Comparison of ENCODE assay signal across 14 mouse cellular contexts in genomic region chr7:75553667-75554045, GRCm38 (mm10).
A peak's percentile ranks its signal among the peaks of the same experiment; 100 is the strongest.
DNase-seq lines count a peak whose midpoint lies in the region; ATAC-seq and TF ChIP-seq lines count a peak whose summit lies in the region.
"Had no signal": no experiment of that assay in that cellular context is flagged by ENCODE, and none has a peak within 500 bp of the region (broad histone marks: within the 10 kb centered on the region; RNA-seq: fewer than 3 reads in every experiment).

No protein-coding gene starts in this region.

- DNase-seq in heart, postnatal 4 days: no peak
- DNase-seq in thymus, postnatal 0 days (ENCODE audit: low spot score): peak; percentile 31
- DNase-seq in thymus, adult 2 months: no peak
- no peak for DNase-seq in liver, postnatal 0 days
- no peak for DNase-seq in hindbrain, embryonic 11.5 days (ENCODE audit: low spot score)
- no peak for DNase-seq in left cerebral cortex, adult 9 months (ENCODE audit: low spot score in 2 of 2)
- DNase-seq in neural tube, embryonic 10.5 days (ENCODE audit: extremely low spot score, low spot score): no peak
- DNase-seq: cerebellum, adult 2 months; gastrocnemius, postnatal 36 days; layer of hippocampus, postnatal 36 days had no signal

- H3K27ac ChIP-seq in heart, embryonic 16.5 days (ENCODE audit: low read length): peak overlapping the region; percentile 14
- H3K27ac ChIP-seq in thymus, adult 2 months (ENCODE audit: control insufficient read depth, insufficient read depth, low read length): no peak overlapping the region
- H3K27ac ChIP-seq in liver, postnatal 0 days (ENCODE audit: low read depth): no peak overlapping the region
- H3K27ac ChIP-seq in hindbrain, embryonic 11.5 days (ENCODE audit: low read depth, low read length): no peak overlapping the region
- H3K27ac ChIP-seq: midbrain, embryonic 10.5 days had no signal

- TF ChIP-seq EP300 in liver, postnatal 0 days (IDR thresholded peaks at IDR 0.05; ENCODE audit: low read depth): no peak

- peaks cover 44% of the 10 kb centered on the region for H3K4me1 ChIP-seq in heart, embryonic 16.5 days (ENCODE audit: control insufficient read depth, insufficient read depth, low read length)
- H3K4me1 ChIP-seq in thymus, adult 2 months (replicated peaks; ENCODE audit: control insufficient read depth, insufficient read depth, low read length): peaks cover 2% of the 10 kb centered on the region; the same call in 1 of the 2 replicates
- peaks cover 9% of the 10 kb centered on the region; the same call in 1 of the 2 replicates for H3K4me1 ChIP-seq in liver, postnatal 0 days (ENCODE audit: insufficient read depth)
- H3K4me1 ChIP-seq in hindbrain, embryonic 11.5 days (replicated peaks; ENCODE audit: control insufficient read depth, insufficient read depth, low read length): no peaks in the 10 kb centered on the region

- no peak for TF ChIP-seq POLR2A in thymus, adult 2 months (IDR thresholded peaks at IDR 0.05; ENCODE audit: control insufficient read depth, extremely low read depth, insufficient read depth, low read length, poor library complexity)

- no peak overlapping the region for H3K4me2 ChIP-seq in heart, embryonic 16.5 days (ENCODE audit: low read depth, low read length)
- H3K4me2 ChIP-seq in liver, postnatal 0 days (ENCODE audit: low read depth, low read length): no peak overlapping the region
- H3K4me2 ChIP-seq in hindbrain, embryonic 11.5 days (replicated peaks; ENCODE audit: low read depth, low read length): no peak overlapping the region

- H3K9me3 ChIP-seq in heart, embryonic 16.5 days (replicated peaks; ENCODE audit: control insufficient read depth, low read length): no peaks in the 10 kb centered on the region
- no peaks in the 10 kb centered on the region for H3K9me3 ChIP-seq in liver, postnatal 0 days (ENCODE audit: low read length)
- H3K9me3 ChIP-seq in hindbrain, embryonic 11.5 days (ENCODE audit: control insufficient read depth, low read length): no peaks in the 10 kb centered on the region
- H3K9me3 ChIP-seq: midbrain, embryonic 10.5 days had no signal

- no peak overlapping the region for H3K4me3 ChIP-seq in heart, embryonic 16.5 days (ENCODE audit: low read length)
- H3K4me3 ChIP-seq in thymus, adult 2 months (ENCODE audit: control insufficient read depth, insufficient read depth, low read length): no peak overlapping the region
- no peak overlapping the region for H3K4me3 ChIP-seq in liver, postnatal 0 days (ENCODE audit: low read depth, low read length)
- no peak overlapping the region for H3K4me3 ChIP-seq in hindbrain, embryonic 11.5 days (ENCODE audit: low read depth, low read length)
- H3K4me3 ChIP-seq: erythroblast, embryonic 14.5 days; midbrain, embryonic 10.5 days had no signal

- no peak for TF ChIP-seq CTCF in thymus, adult 2 months (IDR thresholded peaks at IDR 0.05; ENCODE audit: borderline replicate concordance, control insufficient read depth, extremely low read depth, insufficient read depth, low read length, poor library complexity)
- peak; percentile 63 for TF ChIP-seq CTCF in liver, postnatal 0 days (IDR thresholded peaks at IDR 0.05; ENCODE audit: low read depth)

- no peaks in the 10 kb centered on the region for H3K36me3 ChIP-seq in heart, embryonic 16.5 days (ENCODE audit: control insufficient read depth, insufficient read depth)
- H3K36me3 ChIP-seq in thymus, adult 2 months (ENCODE audit: control insufficient read depth, insufficient read depth, low read length): no peaks in the 10 kb centered on the region
- no peaks in the 10 kb centered on the region for H3K36me3 ChIP-seq in liver, postnatal 0 days (replicated peaks; ENCODE audit: insufficient read depth, low read length)
- H3K36me3 ChIP-seq in hindbrain, embryonic 11.5 days (ENCODE audit: control insufficient read depth, insufficient read depth, low read length): no peaks in the 10 kb centered on the region
- H3K36me3 ChIP-seq: midbrain, embryonic 10.5 days had no signal

- no peaks in the 10 kb centered on the region for H3K27me3 ChIP-seq in heart, embryonic 16.5 days (ENCODE audit: control insufficient read depth, insufficient read depth, low read length)
- no peaks in the 10 kb centered on the region for H3K27me3 ChIP-seq in thymus, adult 2 months (ENCODE audit: control insufficient read depth, insufficient read depth, low read length)
- no peaks in the 10 kb centered on the region for H3K27me3 ChIP-seq in liver, postnatal 0 days (ENCODE audit: insufficient read depth, low read length)
- H3K27me3 ChIP-seq in hindbrain, embryonic 11.5 days (ENCODE audit: control insufficient read depth, insufficient read depth, low read length): no peaks in the 10 kb centered on the region

- no peak for ATAC-seq in heart, embryonic 16.5 days (replicated peaks; ENCODE audit: extremely low read depth, insufficient read depth, low FRiP score)
- ATAC-seq in liver, postnatal 0 days: no peak
- no peak for ATAC-seq in hindbrain, embryonic 11.5 days (ENCODE audit: low FRiP score)
- ATAC-seq: CD4-positive, CD25-positive, alpha-beta regulatory T cell, adult 4 months had no signal

- H3K9ac ChIP-seq in heart, embryonic 16.5 days (ENCODE audit: low read length): no peak overlapping the region
- H3K9ac ChIP-seq in liver, postnatal 0 days (replicated peaks): no peak overlapping the region
- H3K9ac ChIP-seq in hindbrain, embryonic 11.5 days (ENCODE audit: low read depth, low read length): no peak overlapping the region
